Mouse (Mus musculus) limb, embryonic 10.5 days (tissue): ENCODE results near the gene Gm20517. TPM values are rescaled to one million over a fixed set of nuclear protein-coding genes. Genes with fewer than 3 reads are reported as not detected.
"Not testable (repeated sequence)": the region's sequence is repeated elsewhere in the genome, so short reads cannot be mapped to it uniquely, and the experiment has no call there.

Experiments used
- DNase-seq: peaks from one replicate; pipeline ENCODE4 v3.0.0-alpha.2; 2017; ENCODE audit warnings: low spot score
- H3K27ac ChIP-seq: fragments of 300-500 bp; sonication (generic); 2 replicates; pipeline ENCODE4 v1.5.1; 2016; ENCODE audit warnings: mild to moderate bottlenecking
- H3K27me3 ChIP-seq: fragments of 300-500 bp; sonication (generic); 2 replicates; pipeline ENCODE4 v1.6.1; 2016; ENCODE audit warnings: low read depth, mild to moderate bottlenecking; ENCODE audit not compliant: poor library complexity, severe bottlenecking
- H3K36me3 ChIP-seq: fragments of 300-500 bp; sonication (generic); 2 replicates; pipeline ENCODE4 v1.6.1; 2016; ENCODE audit warnings: mild to moderate bottlenecking, moderate library complexity
- H3K4me1 ChIP-seq: fragments of 300-500 bp; sonication (generic); 2 replicates; pipeline ENCODE4 v1.6.1; 2016
- H3K4me3 ChIP-seq: fragments of 300-500 bp; sonication (generic); 2 replicates; pipeline ENCODE4 v1.5.1; 2016; ENCODE audit warnings: mild to moderate bottlenecking, moderate library complexity
- H3K9me3 ChIP-seq: fragments of 300-500 bp; sonication (generic); replicated peaks from 2 replicates; pipeline ENCODE4 v1.6.1; 2016; ENCODE audit warnings: mild to moderate bottlenecking
- WGBS: fragments of 180-500 bp; shearing (Covaris S2); methylation state at CpG from one replicate; pipeline ENCODE4 v1.1.7; 2016; 5-methylcytosine and 5-hydroxymethylcytosine counted together
- polyA plus RNA-seq: library from polyadenylated mRNA; unstranded; fragments of >200 nt; fragmentation: Nextera tagmentation; extraction: Ambion mirVana; gene quantifications from 2 replicates; pipeline ENCODE4 v1.2.1, GENCODE M21; 2016

Gene Gm20517
- polyA plus RNA-seq, 1 experiment from 2014 or later, result 0.81 TPM

DNA sequence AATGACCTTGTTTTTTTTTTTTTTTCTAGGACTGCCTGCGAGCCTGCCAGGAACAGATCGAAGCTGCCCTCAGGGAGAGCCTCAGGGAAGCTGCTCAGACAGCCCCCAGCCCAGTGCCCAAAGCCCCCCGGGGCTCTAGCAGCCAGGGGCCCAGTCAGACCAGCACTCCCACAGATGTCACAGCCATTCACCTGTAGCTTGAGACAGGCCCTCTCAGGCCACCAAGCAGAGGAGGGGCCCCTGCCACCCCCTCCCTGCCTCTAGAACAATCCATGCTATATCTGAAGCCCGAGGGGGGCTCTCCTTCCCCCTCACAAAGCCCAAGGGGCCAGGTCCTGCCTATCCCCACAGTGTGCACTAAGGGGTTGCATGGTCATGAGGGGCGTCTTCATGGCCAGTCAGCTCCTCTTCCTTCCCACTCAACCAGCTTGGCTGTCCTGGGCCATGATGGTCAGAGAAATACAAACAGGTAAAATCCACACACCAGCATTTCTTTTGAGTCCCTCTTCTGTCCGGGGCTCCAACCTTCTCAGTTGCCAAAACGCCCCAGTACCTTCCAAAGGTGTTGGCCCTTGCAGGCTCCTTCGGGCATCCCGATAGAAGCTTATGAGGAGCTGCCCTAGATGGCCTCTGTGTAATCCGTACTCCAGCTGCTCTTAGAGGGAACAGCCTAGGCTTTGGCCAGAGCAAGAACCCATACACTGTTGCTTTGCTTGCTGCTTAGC is 12.6 kb upstream of the Gm20517 start:
- not testable (repeated sequence) for H3K9me3 ChIP-seq, DNase-seq, H3K27me3 ChIP-seq, H3K4me3 ChIP-seq, H3K27ac ChIP-seq
- H3K4me1 ChIP-seq, result peaks cover 37% of the 10 kb centered on the region
- WGBS, result 86% methylated on average over 10 of the region's 10 CpGs
- peaks cover 72% of the 10 kb centered on the region for H3K36me3 ChIP-seq

GRCm38 (mm10) chr17:47599511-47600297 is 11.7 kb upstream of the Gm20517 start:
- no peaks in the 10 kb centered on the region for H3K27me3 ChIP-seq
- peaks cover 82% of the 10 kb centered on the region for H3K36me3 ChIP-seq
- 80% methylated on average over 11 of the region's 11 CpGs for WGBS
- no peaks in the 10 kb centered on the region for H3K9me3 ChIP-seq
- no peak overlapping the region for H3K27ac ChIP-seq
- H3K4me3 ChIP-seq, result no peak overlapping the region
- no peak for DNase-seq
- peaks cover 32% of the 10 kb centered on the region for H3K4me1 ChIP-seq

DNA sequence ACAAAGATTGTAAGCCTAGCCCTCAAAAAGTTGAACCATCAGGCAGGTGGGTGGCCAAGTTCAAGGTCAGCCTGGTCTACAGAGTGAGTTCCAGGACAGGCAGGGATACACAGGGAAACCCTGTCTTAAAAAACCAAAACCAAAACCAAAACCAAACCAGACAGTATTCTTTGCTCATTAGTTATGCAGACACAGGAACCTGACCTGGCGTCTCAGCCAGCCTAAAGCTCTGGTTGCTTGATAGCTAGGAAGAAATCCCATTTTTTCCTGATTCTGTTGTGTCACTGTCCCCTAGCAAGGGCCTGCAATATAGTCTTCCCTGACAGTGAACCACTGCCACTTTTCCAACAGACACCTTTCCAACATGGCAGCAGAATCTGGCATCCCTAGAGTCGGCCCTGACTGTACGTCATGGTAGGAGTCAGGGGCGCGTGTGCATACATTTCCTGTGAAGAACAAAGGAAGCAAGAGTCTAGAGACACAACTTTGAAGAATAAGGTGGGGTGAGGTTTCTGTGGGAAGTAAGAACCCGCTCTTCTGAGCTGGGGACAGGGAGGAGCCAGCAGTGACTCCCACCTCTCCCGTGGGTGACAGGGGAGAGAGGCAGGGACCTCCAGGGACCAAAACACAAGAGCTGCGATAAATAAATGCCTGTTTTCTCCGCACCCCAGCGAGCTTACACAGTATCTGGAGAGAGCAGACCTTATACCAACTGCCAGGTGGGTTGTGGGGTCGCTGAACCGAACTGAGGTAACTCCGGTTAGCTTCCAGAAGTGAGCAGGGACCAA is 10.6 kb upstream of the Gm20517 start:
- no peaks in the 10 kb centered on the region for H3K27me3 ChIP-seq
- DNase-seq, result no peak
- WGBS, result 93% methylated on average over 13 of the region's 13 CpGs
- no peaks in the 10 kb centered on the region for H3K9me3 ChIP-seq
- no peak overlapping the region for H3K4me3 ChIP-seq
- no peak overlapping the region for H3K27ac ChIP-seq
- H3K4me1 ChIP-seq, result peaks cover 22% of the 10 kb centered on the region
- H3K36me3 ChIP-seq, result peaks cover 92% of the 10 kb centered on the region

- no peak overlapping the region for H3K27ac ChIP-seq
- no peak overlapping the region for H3K4me3 ChIP-seq
- H3K36me3 ChIP-seq, result peaks cover 97% of the 10 kb centered on the region
- DNase-seq, result no peak
- no peaks in the 10 kb centered on the region for H3K27me3 ChIP-seq
- peaks cover 16% of the 10 kb centered on the region for H3K4me1 ChIP-seq
- H3K9me3 ChIP-seq, result no peaks in the 10 kb centered on the region
- WGBS, result 94% methylated on average over 10 of the region's 10 CpGs
These were observed 10.0 kb upstream of the Gm20517 start for GRCm38 (mm10) chr17:47601389-47601755.

GRCm38 (mm10) chr17:47602289-47602688 is 9.1 kb upstream of the Gm20517 start:
- WGBS, result 96% methylated on average over 11 of the region's 11 CpGs
- peaks cover 97% of the 10 kb centered on the region for H3K36me3 ChIP-seq
- peaks cover 7% of the 10 kb centered on the region for H3K4me1 ChIP-seq

DNA sequence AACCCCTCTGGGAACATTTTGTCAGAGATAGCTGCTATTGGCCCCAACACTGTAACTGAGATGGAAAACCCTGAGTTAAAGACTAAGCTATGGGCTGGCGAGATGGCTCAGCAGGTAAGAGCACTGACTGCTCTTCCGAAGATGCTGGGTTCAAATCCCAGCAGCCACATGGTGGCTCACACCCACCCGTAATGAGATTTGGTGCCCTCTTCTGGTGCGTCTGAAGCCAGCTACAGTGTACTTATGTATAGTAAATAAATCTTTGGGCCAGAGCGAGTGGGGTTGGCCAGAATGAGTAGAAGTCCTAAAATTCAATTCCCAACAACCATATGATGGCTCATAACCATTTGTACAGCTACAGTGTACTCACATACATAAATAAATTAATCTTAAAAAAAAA is 5.2 kb upstream of the Gm20517 start:
- H3K27me3 ChIP-seq, result no peaks in the 10 kb centered on the region
- no peak overlapping the region for H3K27ac ChIP-seq
- peaks cover 9% of the 10 kb centered on the region for H3K4me1 ChIP-seq
- 84% methylated on average over 5 of the region's 5 CpGs for WGBS
- DNase-seq, result no peak
- H3K4me3 ChIP-seq, result no peak overlapping the region
- H3K9me3 ChIP-seq, result no peaks in the 10 kb centered on the region
- H3K36me3 ChIP-seq, result peaks cover 81% of the 10 kb centered on the region

More at GRCm38 (mm10) chr17:47602289-47602688, 9.1 kb upstream of the Gm20517 start:
- no peak for DNase-seq
- no peaks in the 10 kb centered on the region for H3K9me3 ChIP-seq
- no peaks in the 10 kb centered on the region for H3K27me3 ChIP-seq
- no peak overlapping the region for H3K27ac ChIP-seq
- no peak overlapping the region for H3K4me3 ChIP-seq

GRCm38 (mm10) chr17:47609182-47609581 is 2.2 kb upstream of the Gm20517 start:
- Histone ChIP-seq H3K27me3 (no peaks in the 10 kb centered on the region), H3K9me3 (no peaks in the 10 kb centered on the region), H3K36me3 (peaks cover 71% of the 10 kb centered on the region), H3K27ac (no peak overlapping the region), H3K4me1 (peaks cover 22% of the 10 kb centered on the region), H3K4me3 (no peak overlapping the region)
- WGBS, result 94% methylated on average over 4 of the region's 4 CpGs
- DNase-seq, result no peak

- no peak for DNase-seq
- no peaks in the 10 kb centered on the region for H3K9me3 ChIP-seq
- H3K4me1 ChIP-seq, result peaks cover 22% of the 10 kb centered on the region
- H3K36me3 ChIP-seq, result peaks cover 71% of the 10 kb centered on the region
- H3K27ac ChIP-seq, result peak overlapping the region; percentile 81
- H3K4me3 ChIP-seq, result peak overlapping the region; percentile 76
- WGBS, result under 1% methylated on average over 13 of the region's 13 CpGs
- no peaks in the 10 kb centered on the region for H3K27me3 ChIP-seq
These were observed 233 bp downstream of the Gm20517 start for GRCm38 (mm10) chr17:47611661-47611982.

DNA sequence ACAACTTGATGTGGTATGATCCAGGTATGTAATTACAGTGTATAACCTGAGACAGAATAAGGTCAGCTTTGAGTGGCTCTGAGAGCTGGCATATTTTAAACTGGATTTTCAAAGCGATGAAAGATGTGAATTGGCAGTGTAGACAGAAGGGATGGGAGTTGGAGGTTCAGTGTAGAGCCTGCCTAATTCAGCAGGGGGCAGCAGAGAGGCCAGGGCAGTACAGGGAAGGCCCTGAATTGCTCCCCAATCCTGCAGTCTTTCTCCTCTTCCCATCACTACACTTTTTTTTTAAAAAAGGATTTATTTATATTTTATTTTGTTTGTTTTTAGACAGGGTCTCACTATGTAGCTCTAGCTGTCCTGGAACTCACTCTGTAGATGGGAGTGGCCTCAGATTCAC is 2.6 kb downstream of the Gm20517 start:
- H3K4me3 ChIP-seq, result no peak overlapping the region
- H3K4me1 ChIP-seq, result peaks cover 22% of the 10 kb centered on the region
- 91% methylated on average over 1 of the region's 1 CpGs for WGBS
- no peak overlapping the region for H3K27ac ChIP-seq
- DNase-seq, result no peak
- H3K36me3 ChIP-seq, result peaks cover 68% of the 10 kb centered on the region
- no peaks in the 10 kb centered on the region for H3K9me3 ChIP-seq
- H3K27me3 ChIP-seq, result no peaks in the 10 kb centered on the region

- Histone ChIP-seq H3K9me3 (no peaks in the 10 kb centered on the region), H3K4me3 (no peak overlapping the region), H3K4me1 (peaks cover 13% of the 10 kb centered on the region), H3K27ac (no peak overlapping the region), H3K27me3 (no peaks in the 10 kb centered on the region), H3K36me3 (peaks cover 84% of the 10 kb centered on the region)
- WGBS, result 95% methylated on average over 8 of the region's 8 CpGs
- no peak for DNase-seq
These were observed 4.7 kb downstream of the Gm20517 start for GRCm38 (mm10) chr17:47616119-47616518.

GRCm38 (mm10) chr17:47616652-47617051 is 5.3 kb downstream of the Gm20517 start:
- DNase-seq, result no peak

DNA sequence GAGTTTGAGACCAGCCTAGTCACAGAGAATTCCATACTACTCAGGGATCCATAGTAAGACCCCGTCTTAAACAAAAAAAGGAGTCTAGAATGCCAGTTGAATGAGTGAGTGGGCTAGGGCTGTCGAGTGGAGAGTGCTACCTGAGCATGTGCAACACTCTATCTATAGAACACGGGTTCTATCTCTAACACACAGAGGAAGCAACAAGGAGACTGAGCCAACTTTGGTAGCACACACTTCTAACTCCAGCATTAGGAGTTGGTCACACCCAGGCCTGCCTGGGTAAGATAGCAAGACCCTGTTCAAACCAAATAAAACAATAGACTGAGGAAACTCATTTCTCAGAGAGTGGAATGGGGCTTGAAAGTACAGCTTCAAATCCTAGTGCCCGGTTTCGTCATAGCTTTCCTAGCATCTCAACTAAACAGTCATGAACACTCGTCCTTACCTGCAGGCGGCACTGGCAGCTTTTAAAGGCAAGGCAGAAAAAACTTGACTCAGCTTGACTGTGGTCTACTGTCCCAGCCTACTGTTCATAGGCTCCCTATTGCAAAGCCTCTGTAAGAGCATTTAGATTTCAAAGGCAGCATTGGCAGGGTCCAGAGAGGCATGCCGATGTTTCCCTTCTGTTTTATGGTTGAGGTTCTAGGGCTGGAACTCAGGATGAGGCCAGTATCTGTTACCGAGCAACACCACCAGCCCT is 6.4 kb downstream of the Gm20517 start:
- 94% methylated on average over 9 of the region's 9 CpGs for WGBS
- DNase-seq, result no peak
- H3K27ac ChIP-seq, result no peak overlapping the region

More at GRCm38 (mm10) chr17:47616652-47617051, 5.3 kb downstream of the Gm20517 start:
- peaks cover 89% of the 10 kb centered on the region for H3K36me3 ChIP-seq
- H3K4me1 ChIP-seq, result peaks cover 13% of the 10 kb centered on the region
- WGBS, result 90% methylated on average over 4 of the region's 4 CpGs
- H3K9me3 ChIP-seq, result no peaks in the 10 kb centered on the region
- H3K4me3 ChIP-seq, result no peak overlapping the region
- no peak overlapping the region for H3K27ac ChIP-seq
- no peaks in the 10 kb centered on the region for H3K27me3 ChIP-seq

More for the DNA sequence above, 6.4 kb downstream of the Gm20517 start:
- peaks cover 98% of the 10 kb centered on the region for H3K36me3 ChIP-seq
- H3K4me3 ChIP-seq, result no peak overlapping the region
- H3K27me3 ChIP-seq, result no peaks in the 10 kb centered on the region
- no peaks in the 10 kb centered on the region for H3K9me3 ChIP-seq
- peaks cover 3% of the 10 kb centered on the region for H3K4me1 ChIP-seq
